Mouse (Mus musculus): ENCODE measurements around the gene Tmem56. TPM values are rescaled to one million over a fixed set of nuclear protein-coding genes. Genes with fewer than 3 reads are reported as not detected.

Gene Tmem56
- polyA plus RNA-seq, 1 experiment from 2014 or later = 1.6 TPM

DNA sequence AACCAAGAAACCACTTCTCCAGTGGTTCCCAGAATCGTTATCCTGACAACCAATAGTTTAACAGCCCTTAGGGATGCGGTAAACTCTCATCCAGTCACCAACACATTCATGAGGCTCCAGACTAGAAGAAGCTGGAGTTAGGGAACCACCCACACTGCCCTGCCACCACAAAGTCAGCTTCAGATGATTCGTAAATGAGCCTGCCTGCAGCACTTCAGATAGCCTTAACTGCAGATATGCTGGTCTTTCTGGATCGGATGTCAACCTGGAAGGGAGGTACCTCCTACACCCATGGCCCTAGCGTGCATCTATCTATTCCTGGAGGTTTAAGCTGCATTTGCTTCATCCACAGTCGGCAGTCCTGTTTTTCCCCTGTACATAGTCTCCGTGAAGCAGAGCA, 60.9 kb downstream of the Tmem56 start:
- H3K36me3 ChIP-seq (ENCODE audit: insufficient read depth, low read length) = no peaks in the 10 kb centered on the region
- no peak for ATAC-seq (ENCODE audit: low FRiP score, low TSS enrichment)
- 55% methylated on average over 7 of the region's 7 CpGs for WGBS
- no peaks in the 10 kb centered on the region for H3K4me1 ChIP-seq (ENCODE audit: insufficient read depth, low read length)
- H3K27ac ChIP-seq (ENCODE audit: low read length) = no peak overlapping the region
- H3K9ac ChIP-seq (replicated peaks; ENCODE audit: low read length) = no peak overlapping the region
- no peak overlapping the region for H3K4me3 ChIP-seq (ENCODE audit: low read length)
- no peaks in the 10 kb centered on the region for H3K27me3 ChIP-seq (ENCODE audit: insufficient read depth, low read length)
- H3K4me2 ChIP-seq (replicated peaks; ENCODE audit: low read depth, low read length) = no peak overlapping the region
- no peaks in the 10 kb centered on the region for H3K9me3 ChIP-seq (ENCODE audit: low read length)

DNA sequence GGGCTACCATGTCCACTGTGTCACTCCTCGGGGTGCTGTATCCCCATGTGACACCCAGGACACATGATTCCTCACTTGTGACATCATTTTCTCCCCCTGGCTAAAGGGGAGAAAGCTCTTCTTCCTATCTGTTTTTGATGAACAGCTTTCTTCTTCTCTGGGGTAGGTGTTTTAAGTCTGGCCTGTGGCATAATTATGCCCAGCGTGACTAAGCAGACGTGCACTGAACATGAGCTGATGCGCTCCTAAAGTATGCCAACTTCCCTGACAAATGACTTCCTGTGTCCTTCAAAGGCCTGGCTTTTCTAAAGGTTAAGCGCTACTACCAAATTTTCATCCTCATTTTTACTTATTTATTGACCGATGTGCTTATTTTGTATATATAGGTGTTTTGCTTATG, 65.9 kb downstream of the Tmem56 start:
- Histone ChIP-seq H3K27ac (ENCODE audit: low read length) (no peak overlapping the region), H3K9ac (replicated peaks; ENCODE audit: low read length) (no peak overlapping the region), H3K27me3 (ENCODE audit: insufficient read depth, low read length) (no peaks in the 10 kb centered on the region), H3K4me3 (ENCODE audit: low read length) (no peak overlapping the region), H3K4me1 (ENCODE audit: insufficient read depth, low read length) (no peaks in the 10 kb centered on the region; the same call in 1 of the 2 replicates), H3K4me2 (replicated peaks; ENCODE audit: low read depth, low read length) (no peak overlapping the region), H3K36me3 (ENCODE audit: insufficient read depth, low read length) (no peaks in the 10 kb centered on the region), H3K9me3 (ENCODE audit: low read length) (no peaks in the 10 kb centered on the region)
- 71% methylated on average over 6 of the region's 6 CpGs for WGBS
- no peak for ATAC-seq (ENCODE audit: low FRiP score, low TSS enrichment)

DNA sequence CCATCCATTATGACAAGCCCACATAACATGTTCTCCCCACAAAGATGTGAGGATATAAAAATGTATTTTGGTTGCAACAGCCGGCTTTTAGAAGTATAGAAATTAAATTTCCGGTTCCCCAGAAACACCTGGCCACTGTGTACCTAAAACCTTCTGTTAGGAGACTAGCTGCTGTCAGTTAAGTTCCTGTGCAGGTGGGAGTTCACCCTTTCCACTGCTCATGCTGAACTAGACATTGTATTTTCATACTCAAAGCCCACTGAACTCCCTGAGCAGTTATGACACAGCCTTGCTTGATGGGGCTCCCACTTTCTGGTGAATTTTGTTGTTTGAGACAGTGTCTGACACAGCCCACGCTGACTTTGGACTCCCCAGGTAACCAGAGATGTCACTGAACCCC, 69.4 kb downstream of the Tmem56 start:
- Histone ChIP-seq H3K9me3 (ENCODE audit: low read length) (no peaks in the 10 kb centered on the region), H3K27ac (ENCODE audit: low read length) (no peak overlapping the region), H3K27me3 (ENCODE audit: insufficient read depth, low read length) (no peaks in the 10 kb centered on the region), H3K36me3 (ENCODE audit: insufficient read depth, low read length) (no peaks in the 10 kb centered on the region), H3K4me3 (ENCODE audit: low read length) (no peak overlapping the region), H3K4me2 (replicated peaks; ENCODE audit: low read depth, low read length) (no peak overlapping the region), H3K9ac (replicated peaks; ENCODE audit: low read length) (no peak overlapping the region), H3K4me1 (ENCODE audit: insufficient read depth, low read length) (no peaks in the 10 kb centered on the region; the same call in 1 of the 2 replicates)
- WGBS = 79% methylated on average over 3 of the region's 3 CpGs
- no peak for ATAC-seq (ENCODE audit: low FRiP score, low TSS enrichment)

- no peak overlapping the region for H3K9ac ChIP-seq (replicated peaks; ENCODE audit: low read length)
- H3K4me1 ChIP-seq (ENCODE audit: insufficient read depth, low read length) = no peaks in the 10 kb centered on the region; the same call in 1 of the 2 replicates
- H3K36me3 ChIP-seq (ENCODE audit: insufficient read depth, low read length) = no peaks in the 10 kb centered on the region
- WGBS = 55% methylated on average over 1 of the region's 1 CpGs
- no peaks in the 10 kb centered on the region for H3K27me3 ChIP-seq (ENCODE audit: insufficient read depth, low read length)
- ATAC-seq (ENCODE audit: low FRiP score, low TSS enrichment) = no peak
- H3K4me2 ChIP-seq (replicated peaks; ENCODE audit: low read depth, low read length) = no peak overlapping the region
- H3K4me3 ChIP-seq (ENCODE audit: low read length) = no peak overlapping the region
- H3K27ac ChIP-seq (ENCODE audit: low read length) = no peak overlapping the region
- no peaks in the 10 kb centered on the region for H3K9me3 ChIP-seq (ENCODE audit: low read length)
Observed at GRCm38 (mm10) chr3:121212156-121212555, 70.7 kb downstream of the Tmem56 start.

DNA sequence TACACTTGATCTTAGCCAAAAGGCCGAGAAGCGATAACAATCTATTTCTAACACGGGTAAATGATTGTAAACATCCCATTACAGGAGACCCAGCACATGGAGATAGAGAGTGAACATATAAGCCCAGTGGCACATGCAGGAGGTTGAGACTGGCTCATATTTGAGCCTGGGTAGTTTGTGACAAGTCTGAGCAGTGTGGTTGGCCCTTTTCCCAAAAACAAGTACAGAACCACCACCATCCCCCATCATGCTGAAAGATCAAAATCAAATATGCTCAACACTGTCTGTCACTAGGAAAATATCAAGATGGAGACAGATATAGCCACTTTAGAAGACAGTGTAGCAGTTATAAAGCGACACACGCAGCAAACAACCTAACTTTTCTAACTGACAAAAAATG, 73.9 kb downstream of the Tmem56 start:
- H3K27ac ChIP-seq (ENCODE audit: low read length) = no peak overlapping the region

GRCm38 (mm10) chr3:121206202-121206882, 76.6 kb downstream of the Tmem56 start:
- 74% methylated on average over 19 of the region's 19 CpGs for WGBS
- Histone ChIP-seq H3K9me3 (ENCODE audit: low read length) (no peaks in the 10 kb centered on the region), H3K4me2 (replicated peaks; ENCODE audit: low read depth, low read length) (no peak overlapping the region), H3K27me3 (ENCODE audit: insufficient read depth, low read length) (no peaks in the 10 kb centered on the region), H3K27ac (ENCODE audit: low read length) (no peak overlapping the region), H3K4me3 (ENCODE audit: low read length) (no peak overlapping the region), H3K9ac (replicated peaks; ENCODE audit: low read length) (no peak overlapping the region), H3K4me1 (ENCODE audit: insufficient read depth, low read length) (no peaks in the 10 kb centered on the region), H3K36me3 (ENCODE audit: insufficient read depth, low read length) (no peaks in the 10 kb centered on the region)
- no peak for ATAC-seq (ENCODE audit: low FRiP score, low TSS enrichment)

More for the DNA sequence above, 73.9 kb downstream of the Tmem56 start:
- Histone ChIP-seq H3K9me3 (ENCODE audit: low read length) (no peaks in the 10 kb centered on the region), H3K36me3 (ENCODE audit: insufficient read depth, low read length) (no peaks in the 10 kb centered on the region), H3K4me3 (ENCODE audit: low read length) (no peak overlapping the region), H3K4me2 (replicated peaks; ENCODE audit: low read depth, low read length) (no peak overlapping the region), H3K4me1 (ENCODE audit: insufficient read depth, low read length) (no peaks in the 10 kb centered on the region), H3K9ac (replicated peaks; ENCODE audit: low read length) (no peak overlapping the region), H3K27me3 (ENCODE audit: insufficient read depth, low read length) (no peaks in the 10 kb centered on the region)
- ATAC-seq (ENCODE audit: low FRiP score, low TSS enrichment) = no peak
- 86% methylated on average over 5 of the region's 5 CpGs for WGBS

DNA sequence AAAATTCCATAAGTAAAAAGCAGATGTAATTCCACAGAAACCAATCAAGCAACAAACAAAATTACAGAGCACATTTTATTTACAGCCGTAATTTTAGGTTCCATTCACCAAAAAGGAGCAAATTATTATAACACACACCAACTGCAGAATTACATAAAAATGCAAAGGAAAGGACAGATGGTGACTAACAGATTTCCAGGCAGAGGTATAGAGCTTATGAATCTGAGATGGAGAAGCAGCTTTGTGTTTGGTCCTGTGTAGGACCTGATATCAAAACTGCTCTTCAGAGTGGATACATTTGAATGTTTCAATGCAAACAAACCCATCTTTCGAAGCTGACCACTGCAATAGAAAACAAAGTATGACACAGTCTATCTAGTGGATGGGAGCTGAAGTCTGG, 80.3 kb downstream of the Tmem56 start:
- Histone ChIP-seq H3K9ac (replicated peaks; ENCODE audit: low read length) (no peak overlapping the region), H3K4me1 (ENCODE audit: insufficient read depth, low read length) (no peaks in the 10 kb centered on the region), H3K9me3 (ENCODE audit: low read length) (no peaks in the 10 kb centered on the region), H3K4me3 (ENCODE audit: low read length) (no peak overlapping the region), H3K27me3 (ENCODE audit: insufficient read depth, low read length) (no peaks in the 10 kb centered on the region), H3K4me2 (replicated peaks; ENCODE audit: low read depth, low read length) (no peak overlapping the region), H3K27ac (ENCODE audit: low read length) (no peak overlapping the region), H3K36me3 (ENCODE audit: insufficient read depth, low read length) (no peaks in the 10 kb centered on the region)
- no peak for ATAC-seq (ENCODE audit: low FRiP score, low TSS enrichment)
- WGBS = 91% methylated on average over 2 of the region's 2 CpGs

DNA sequence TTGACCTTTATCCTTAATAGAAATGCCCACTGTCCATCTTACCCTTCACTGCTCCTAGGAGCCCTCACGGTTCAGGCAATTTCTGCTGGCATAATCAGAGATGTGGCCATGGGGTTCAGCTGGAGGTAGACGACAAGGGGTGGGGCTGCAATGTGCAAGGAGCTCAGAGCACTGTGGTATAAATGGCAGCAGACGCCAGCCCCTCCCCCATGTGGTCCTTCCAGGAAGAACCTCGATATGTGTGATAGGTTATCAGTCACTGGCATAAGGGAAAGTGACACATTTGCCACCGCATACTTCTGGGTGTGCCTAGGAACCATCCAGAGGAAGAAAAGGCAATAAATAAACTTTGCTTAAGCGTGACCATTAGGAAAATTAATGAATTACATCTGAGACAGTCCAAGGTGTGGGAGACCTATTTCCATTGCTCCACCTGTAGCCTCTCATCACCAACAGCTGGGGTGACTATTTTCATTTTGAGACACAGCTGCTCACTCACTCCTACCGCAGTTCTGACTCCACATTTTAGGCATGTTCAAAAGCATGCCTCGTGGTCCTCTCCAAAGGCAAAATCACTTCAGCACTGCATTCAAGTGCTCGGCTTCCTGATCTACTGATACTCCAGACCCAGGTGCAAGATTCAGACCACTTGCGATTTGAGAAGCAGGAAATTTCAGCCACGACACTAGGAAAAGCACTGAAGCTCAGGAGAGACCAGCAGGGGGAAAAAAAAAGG, 81.7 kb downstream of the Tmem56 start:
- Histone ChIP-seq H3K9ac (replicated peaks; ENCODE audit: low read length) (no peak overlapping the region), H3K9me3 (ENCODE audit: low read length) (no peaks in the 10 kb centered on the region), H3K27me3 (ENCODE audit: insufficient read depth, low read length) (no peaks in the 10 kb centered on the region), H3K36me3 (ENCODE audit: insufficient read depth, low read length) (no peaks in the 10 kb centered on the region), H3K27ac (ENCODE audit: low read length) (no peak overlapping the region), H3K4me3 (ENCODE audit: low read length) (no peak overlapping the region), H3K4me2 (replicated peaks; ENCODE audit: low read depth, low read length) (no peak overlapping the region), H3K4me1 (ENCODE audit: insufficient read depth, low read length) (no peaks in the 10 kb centered on the region)
- 57% methylated on average over 11 of the region's 11 CpGs for WGBS
- peak; percentile 57; the same call in 1 of the 2 replicates for ATAC-seq (ENCODE audit: low FRiP score, low TSS enrichment)

- no peak for ATAC-seq (ENCODE audit: low FRiP score, low TSS enrichment)
- Histone ChIP-seq H3K4me3 (ENCODE audit: low read length) (no peak overlapping the region), H3K9me3 (ENCODE audit: low read length) (0 out of 2 replicates have a peak, but pooled peaks cover 6% of the 10 kb centered on the region), H3K9ac (replicated peaks; ENCODE audit: low read length) (no peak overlapping the region), H3K36me3 (ENCODE audit: insufficient read depth, low read length) (no peaks in the 10 kb centered on the region), H3K27ac (ENCODE audit: low read length) (no peak overlapping the region), H3K4me1 (ENCODE audit: insufficient read depth, low read length) (no peaks in the 10 kb centered on the region), H3K4me2 (replicated peaks; ENCODE audit: low read depth, low read length) (no peak overlapping the region), H3K27me3 (ENCODE audit: insufficient read depth, low read length) (no peaks in the 10 kb centered on the region)
- 87% methylated on average over 2 of the region's 2 CpGs for WGBS
Observed at GRCm38 (mm10) chr3:121189199-121189598, 93.7 kb downstream of the Tmem56 start.

GRCm38 (mm10) chr3:121187510-121187909, 95.4 kb downstream of the Tmem56 start:
- 87% methylated on average over 7 of the region's 7 CpGs for WGBS
- Histone ChIP-seq H3K36me3 (ENCODE audit: insufficient read depth, low read length) (no peaks in the 10 kb centered on the region), H3K4me3 (ENCODE audit: low read length) (no peak overlapping the region), H3K4me1 (ENCODE audit: insufficient read depth, low read length) (no peaks in the 10 kb centered on the region), H3K9me3 (ENCODE audit: low read length) (0 out of 2 replicates have a peak, but pooled peaks cover 6% of the 10 kb centered on the region), H3K4me2 (replicated peaks; ENCODE audit: low read depth, low read length) (no peak overlapping the region), H3K27me3 (ENCODE audit: insufficient read depth, low read length) (no peaks in the 10 kb centered on the region), H3K27ac (ENCODE audit: low read length) (no peak overlapping the region), H3K9ac (replicated peaks; ENCODE audit: low read length) (no peak overlapping the region)
- no peak for ATAC-seq (ENCODE audit: low FRiP score, low TSS enrichment)
